Mouse (Mus musculus) embryonic facial prominence, embryonic 10.5 days (tissue): ENCODE measurements around the gene Hs6st3. TPM values are rescaled to one million over a fixed set of nuclear protein-coding genes. Genes with fewer than 3 reads are reported as not detected.

Experiments
- DNase-seq: peaks from one replicate; pipeline ENCODE4 v3.0.0-alpha.2; 2017; ENCODE audit warnings: low spot score
- H3K27ac ChIP-seq: fragments of 300-500 bp; sonication (generic); replicated peaks from 2 replicates; pipeline ENCODE4 v1.5.1; 2016; ENCODE audit warnings: mild to moderate bottlenecking
- H3K27me3 ChIP-seq: fragments of 300-500 bp; sonication (generic); replicated peaks from 2 replicates; pipeline ENCODE4 v1.6.1; 2016; ENCODE audit warnings: low read depth, mild to moderate bottlenecking; ENCODE audit not compliant: poor library complexity, severe bottlenecking
- H3K36me3 ChIP-seq: fragments of 300-500 bp; sonication (generic); replicated peaks from 2 replicates; pipeline ENCODE4 v1.6.1; 2016; ENCODE audit warnings: mild to moderate bottlenecking, moderate library complexity
- H3K4me1 ChIP-seq: fragments of 300-500 bp; sonication (generic); 2 replicates; pipeline ENCODE4 v1.6.1; 2016
- H3K4me3 ChIP-seq: fragments of 300-500 bp; sonication (generic); 2 replicates; pipeline ENCODE4 v1.5.1; 2016; ENCODE audit warnings: mild to moderate bottlenecking, moderate library complexity
- H3K9me3 ChIP-seq: fragments of 300-500 bp; sonication (generic); 2 replicates; pipeline ENCODE4 v1.6.1; 2016; ENCODE audit warnings: mild to moderate bottlenecking
- WGBS: fragments of 180-500 bp; shearing (Covaris S2); methylation state at CpG from one replicate; pipeline ENCODE4 v1.1.7; 2016; 5-methylcytosine and 5-hydroxymethylcytosine counted together
- polyA plus RNA-seq: library from polyadenylated mRNA; unstranded; fragments of >200 nt; fragmentation: Nextera tagmentation; extraction: Ambion mirVana; gene quantifications from 2 replicates; pipeline ENCODE4 v1.2.1, GENCODE M21; 2016

The Hs6st3 gene
- polyA plus RNA-seq, 1 experiment from 2014 or later, result not detected

- no peaks in the 10 kb centered on the region for H3K4me1 ChIP-seq
- WGBS, result 92% methylated on average over 8 of the region's 8 CpGs
- H3K4me3 ChIP-seq, result no peak overlapping the region
- no peak overlapping the region for H3K27ac ChIP-seq
- no peaks in the 10 kb centered on the region for H3K27me3 ChIP-seq
- no peak for DNase-seq
- no peaks in the 10 kb centered on the region for H3K9me3 ChIP-seq
- no peaks in the 10 kb centered on the region for H3K36me3 ChIP-seq
Measured at GRCm38 (mm10) chr14:119789457-119789856, 651.3 kb downstream of the Hs6st3 start.

GRCm38 (mm10) chr14:119797172-119797850 lies 659.2 kb downstream of the Hs6st3 start:
- H3K36me3 ChIP-seq, result no peaks in the 10 kb centered on the region
- 46% methylated on average over 9 of the region's 9 CpGs for WGBS
- DNase-seq, result no peak
- H3K27ac ChIP-seq, result no peak overlapping the region
- no peaks in the 10 kb centered on the region for H3K4me1 ChIP-seq
- no peak overlapping the region for H3K4me3 ChIP-seq
- H3K9me3 ChIP-seq, result no peaks in the 10 kb centered on the region
- no peaks in the 10 kb centered on the region for H3K27me3 ChIP-seq

GRCm38 (mm10) chr14:119798561-119798960 lies 660.4 kb downstream of the Hs6st3 start:
- Histone ChIP-seq H3K36me3 (no peaks in the 10 kb centered on the region), H3K27me3 (no peaks in the 10 kb centered on the region), H3K4me1 (no peaks in the 10 kb centered on the region), H3K4me3 (no peak overlapping the region), H3K9me3 (no peaks in the 10 kb centered on the region), H3K27ac (no peak overlapping the region)
- DNase-seq, result no peak
- WGBS, result 93% methylated on average over 11 of the region's 11 CpGs

- no peaks in the 10 kb centered on the region for H3K27me3 ChIP-seq
- H3K36me3 ChIP-seq, result no peaks in the 10 kb centered on the region
- 82% methylated on average over 11 of the region's 11 CpGs for WGBS
- no peaks in the 10 kb centered on the region for H3K4me1 ChIP-seq
- no peaks in the 10 kb centered on the region for H3K9me3 ChIP-seq
- no peak overlapping the region for H3K27ac ChIP-seq
- no peak for DNase-seq
- H3K4me3 ChIP-seq, result no peak overlapping the region
Measured at GRCm38 (mm10) chr14:119800856-119801255, 662.7 kb downstream of the Hs6st3 start.

DNA sequence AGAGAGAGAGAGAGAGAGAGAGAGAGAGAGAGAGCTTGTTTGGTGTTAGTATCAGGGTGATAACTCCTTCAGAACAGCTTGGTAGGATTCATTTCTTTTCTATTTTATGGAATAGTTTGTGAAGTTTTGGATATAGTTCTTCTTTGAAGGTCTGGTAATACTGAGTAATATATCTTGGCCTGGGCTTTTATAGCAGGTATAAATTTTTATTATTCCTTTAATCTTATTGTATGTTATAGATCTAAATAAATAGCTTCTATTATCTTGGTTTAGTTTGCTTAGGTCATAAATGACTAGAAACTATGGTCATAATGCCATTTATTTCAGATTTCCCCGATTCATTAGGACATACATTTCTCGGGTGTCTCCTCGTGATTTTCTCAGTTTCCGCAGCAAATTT lies 675.8 kb downstream of the Hs6st3 start:
- no peak for DNase-seq
- no peaks in the 10 kb centered on the region for H3K4me1 ChIP-seq
- 93% methylated on average over 4 of the region's 4 CpGs for WGBS
- no peak overlapping the region for H3K4me3 ChIP-seq
- no peaks in the 10 kb centered on the region for H3K9me3 ChIP-seq
- no peaks in the 10 kb centered on the region for H3K27me3 ChIP-seq
- no peaks in the 10 kb centered on the region for H3K36me3 ChIP-seq
- H3K27ac ChIP-seq, result no peak overlapping the region

- Histone ChIP-seq H3K4me1 (no peaks in the 10 kb centered on the region), H3K9me3 (no peaks in the 10 kb centered on the region), H3K4me3 (no peak overlapping the region), H3K27ac (no peak overlapping the region), H3K36me3 (no peaks in the 10 kb centered on the region), H3K27me3 (no peaks in the 10 kb centered on the region)
- no peak for DNase-seq
- 80% methylated on average over 5 of the region's 5 CpGs for WGBS
Measured at GRCm38 (mm10) chr14:119815616-119816015, 677.5 kb downstream of the Hs6st3 start.

GRCm38 (mm10) chr14:119820562-119820961 lies 682.4 kb downstream of the Hs6st3 start:
- 51% methylated on average over 6 of the region's 6 CpGs for WGBS
- Histone ChIP-seq H3K4me1 (no peaks in the 10 kb centered on the region), H3K9me3 (no peaks in the 10 kb centered on the region), H3K27me3 (no peaks in the 10 kb centered on the region), H3K4me3 (no peak overlapping the region), H3K36me3 (no peaks in the 10 kb centered on the region), H3K27ac (no peak overlapping the region)
- no peak for DNase-seq

- peak; percentile 27 for DNase-seq
- no peaks in the 10 kb centered on the region for H3K9me3 ChIP-seq
- no peaks in the 10 kb centered on the region for H3K36me3 ChIP-seq
- WGBS, result 45% methylated on average over 19 of the region's 19 CpGs
- no peaks in the 10 kb centered on the region for H3K27me3 ChIP-seq
- H3K4me3 ChIP-seq, result 0 out of 2 replicates have a peak overlapping the region, but pooled peaks have one; percentile 18
- peaks cover 16% of the 10 kb centered on the region for H3K4me1 ChIP-seq
- no peak overlapping the region for H3K27ac ChIP-seq
Measured at GRCm38 (mm10) chr14:119831165-119832011, 693.2 kb downstream of the Hs6st3 start.

- H3K9me3 ChIP-seq, result no peaks in the 10 kb centered on the region
- H3K36me3 ChIP-seq, result no peaks in the 10 kb centered on the region
- no peak overlapping the region for H3K4me3 ChIP-seq
- H3K27me3 ChIP-seq, result no peaks in the 10 kb centered on the region
- DNase-seq, result no peak
- WGBS, result 80% methylated on average over 7 of the region's 7 CpGs
- peaks cover 16% of the 10 kb centered on the region for H3K4me1 ChIP-seq
- H3K27ac ChIP-seq, result no peak overlapping the region
Measured at GRCm38 (mm10) chr14:119832012-119832325, 693.8 kb downstream of the Hs6st3 start.

DNA sequence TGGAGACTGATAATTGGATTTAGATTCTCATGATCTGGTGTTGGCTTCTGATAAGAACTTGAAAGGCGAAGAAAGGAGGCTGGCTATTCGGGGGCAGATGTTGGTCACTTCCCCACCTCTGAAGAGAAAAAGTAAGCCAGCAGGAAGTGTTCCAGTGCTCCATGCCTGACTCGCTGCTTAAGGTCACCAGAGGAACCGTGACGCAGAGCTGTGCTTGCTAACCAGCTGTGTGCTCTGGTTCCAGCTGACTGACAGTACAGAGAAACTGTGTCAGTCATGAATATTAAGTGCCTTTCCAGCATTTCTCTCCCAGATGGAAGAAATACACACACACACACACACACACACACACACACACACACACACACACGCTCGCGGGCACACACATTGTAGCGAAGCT lies 694.8 kb downstream of the Hs6st3 start:
- no peaks in the 10 kb centered on the region for H3K27me3 ChIP-seq
- no peaks in the 10 kb centered on the region for H3K36me3 ChIP-seq
- H3K9me3 ChIP-seq, result no peaks in the 10 kb centered on the region
- 62% methylated on average over 9 of the region's 9 CpGs for WGBS
- H3K4me1 ChIP-seq, result peaks cover 16% of the 10 kb centered on the region
- DNase-seq, result no peak
- no peak overlapping the region for H3K27ac ChIP-seq
- no peak overlapping the region for H3K4me3 ChIP-seq

- Histone ChIP-seq H3K4me3 (no peak overlapping the region), H3K9me3 (no peaks in the 10 kb centered on the region), H3K27ac (no peak overlapping the region), H3K4me1 (peaks cover 16% of the 10 kb centered on the region), H3K36me3 (no peaks in the 10 kb centered on the region), H3K27me3 (no peaks in the 10 kb centered on the region)
- 77% methylated on average over 8 of the region's 8 CpGs for WGBS
- no peak for DNase-seq
Measured at GRCm38 (mm10) chr14:119834008-119834700, 696.0 kb downstream of the Hs6st3 start.

DNA sequence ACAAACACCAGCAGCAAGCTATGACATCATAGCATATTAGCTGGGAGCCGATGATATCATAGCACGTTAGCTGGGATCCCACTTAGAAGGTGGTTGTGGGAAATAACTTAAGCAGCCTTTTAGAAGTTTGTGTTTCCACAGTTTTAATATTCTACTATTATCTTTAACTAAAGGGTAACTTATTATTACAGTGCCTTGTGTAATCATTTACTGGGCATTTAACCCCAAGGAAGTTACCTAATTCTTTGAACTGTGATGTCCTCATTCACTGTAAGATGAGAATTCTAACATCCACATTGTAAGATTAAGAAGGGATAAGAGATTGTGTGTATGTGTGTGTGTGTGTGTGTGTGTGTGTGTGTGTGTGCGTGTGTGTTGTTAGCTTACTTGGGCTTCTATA lies 697.9 kb downstream of the Hs6st3 start:
- no peaks in the 10 kb centered on the region for H3K27me3 ChIP-seq
- H3K36me3 ChIP-seq, result no peaks in the 10 kb centered on the region
- peaks cover 15% of the 10 kb centered on the region for H3K4me1 ChIP-seq
- WGBS, result 93% methylated on average over 3 of the region's 3 CpGs
- DNase-seq, result no peak
- no peak overlapping the region for H3K4me3 ChIP-seq
- no peak overlapping the region for H3K27ac ChIP-seq
- no peaks in the 10 kb centered on the region for H3K9me3 ChIP-seq
